Mouse (Mus musculus) lung, postnatal 25 days (tissue): ENCODE measurements around the gene Yipf2.
A peak's percentile ranks its signal among the peaks of the same experiment; 100 is the strongest.
"Not testable (repeated sequence)": the region's sequence is repeated elsewhere in the genome, so short reads cannot be mapped to it uniquely, and the experiment has no call there.

Experiments
- DNase-seq: peaks from one replicate; pipeline ENCODE4 v3.0.0; 2022; ENCODE audit warnings: low spot score

Gene Yipf2

DNA sequence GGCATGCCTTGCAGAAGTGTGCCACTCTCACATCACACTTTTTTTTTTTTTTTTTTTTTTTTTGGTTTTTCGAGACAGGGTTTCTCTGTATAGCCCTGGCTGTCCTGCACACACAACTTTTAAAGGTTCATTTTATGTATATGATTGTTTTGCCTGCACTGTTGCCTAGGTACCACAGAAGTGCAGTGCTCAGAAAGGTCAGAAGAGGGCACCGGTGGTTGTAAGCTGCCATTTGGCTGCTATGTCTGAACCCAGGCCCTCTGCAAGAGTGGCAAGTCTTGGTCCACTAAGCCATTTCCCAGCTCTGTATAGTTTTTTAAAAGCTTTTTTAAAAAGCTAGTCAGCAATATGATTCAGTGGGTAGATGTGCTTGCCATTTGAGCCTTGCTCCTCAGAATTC lies 5.6 kb upstream of the Yipf2 start:
- DNase-seq, result peak; percentile 35

DNA sequence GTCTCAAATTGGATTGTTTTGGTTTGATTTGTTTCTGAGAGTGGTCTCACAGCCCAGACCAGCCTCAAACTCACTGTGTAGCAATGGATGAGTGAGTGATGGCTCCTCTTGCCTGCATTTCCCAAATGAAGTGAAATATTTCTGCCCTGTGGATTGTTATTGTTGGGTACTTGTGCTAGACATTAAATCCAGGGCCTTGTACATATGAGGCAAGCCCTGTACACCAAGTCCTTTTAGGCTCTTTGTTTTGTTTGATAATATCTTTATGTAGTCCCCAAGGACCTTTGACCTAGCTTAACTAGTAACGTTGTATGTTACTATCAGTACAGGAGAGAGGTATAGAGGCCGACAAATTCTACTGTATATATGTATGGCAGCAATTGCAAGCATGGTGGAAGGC lies 2.2 kb upstream of the Yipf2 start:
- DNase-seq, result no peak

DNA sequence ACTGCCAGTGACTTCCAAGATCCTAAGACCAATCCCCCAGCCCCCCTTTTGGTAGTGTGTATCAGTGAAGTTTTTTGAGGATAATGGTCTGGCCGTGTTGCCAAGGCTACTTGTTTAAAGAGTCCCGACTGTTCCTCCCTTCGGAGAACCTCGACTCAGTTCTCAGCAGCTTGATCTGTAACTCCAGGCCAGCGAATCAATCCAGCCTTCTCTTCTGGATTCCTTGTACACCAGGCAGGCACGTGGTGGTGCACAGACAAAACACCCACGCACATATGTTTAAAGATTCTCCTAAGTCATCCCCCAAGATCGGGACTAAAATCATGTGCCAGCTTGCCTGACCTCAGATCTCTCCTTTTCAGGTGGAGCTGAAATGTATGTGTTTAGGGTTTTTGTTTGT lies 1.7 kb upstream of the Yipf2 start:
- not testable (repeated sequence) for DNase-seq

GRCm38 (mm10) chr9:21593122-21593721 lies 594 bp upstream of the Yipf2 start:
- DNase-seq, result peak; percentile 20

DNA sequence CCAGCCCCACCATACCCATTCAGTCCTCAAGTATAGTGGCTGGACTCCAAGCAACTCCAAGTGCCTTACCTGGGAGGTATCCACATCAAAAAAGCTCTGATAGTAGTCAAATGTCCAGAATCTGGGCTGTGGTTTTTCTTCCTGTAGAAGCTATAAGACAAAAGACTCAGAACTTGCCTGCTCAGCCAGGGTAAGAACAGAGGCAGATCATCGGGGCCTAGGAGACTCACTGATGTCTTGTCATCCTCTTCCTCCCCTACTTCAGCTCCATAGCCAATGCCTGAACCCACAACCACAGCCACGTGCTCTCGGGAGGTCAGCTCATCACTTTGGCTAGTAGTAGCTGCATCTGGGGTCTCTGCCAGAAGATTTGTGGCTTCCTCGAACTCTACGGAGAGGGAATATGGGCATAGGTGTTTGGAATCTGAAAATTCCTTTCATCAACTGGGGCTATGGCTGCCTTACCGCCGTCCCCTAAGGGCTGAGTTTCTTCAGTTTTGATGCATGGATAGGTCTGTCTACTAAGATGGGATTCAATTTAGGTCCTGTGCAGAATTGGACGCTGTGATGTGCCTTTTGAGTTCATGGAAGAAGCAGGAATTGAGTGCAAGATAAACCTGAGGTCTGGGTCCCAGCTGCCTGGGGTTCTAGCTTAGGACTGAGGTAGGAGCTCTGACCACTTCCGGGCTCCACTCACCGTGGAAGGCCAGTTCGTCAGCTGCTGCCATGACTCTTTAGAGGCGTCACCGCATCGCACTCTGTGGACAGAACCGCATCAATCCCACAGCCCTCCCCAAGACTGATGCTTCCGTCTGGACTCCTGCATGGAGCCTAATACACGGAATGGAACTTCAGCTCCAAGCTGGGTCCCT lies 561 bp downstream of the Yipf2 start:
- no peak for DNase-seq

DNA sequence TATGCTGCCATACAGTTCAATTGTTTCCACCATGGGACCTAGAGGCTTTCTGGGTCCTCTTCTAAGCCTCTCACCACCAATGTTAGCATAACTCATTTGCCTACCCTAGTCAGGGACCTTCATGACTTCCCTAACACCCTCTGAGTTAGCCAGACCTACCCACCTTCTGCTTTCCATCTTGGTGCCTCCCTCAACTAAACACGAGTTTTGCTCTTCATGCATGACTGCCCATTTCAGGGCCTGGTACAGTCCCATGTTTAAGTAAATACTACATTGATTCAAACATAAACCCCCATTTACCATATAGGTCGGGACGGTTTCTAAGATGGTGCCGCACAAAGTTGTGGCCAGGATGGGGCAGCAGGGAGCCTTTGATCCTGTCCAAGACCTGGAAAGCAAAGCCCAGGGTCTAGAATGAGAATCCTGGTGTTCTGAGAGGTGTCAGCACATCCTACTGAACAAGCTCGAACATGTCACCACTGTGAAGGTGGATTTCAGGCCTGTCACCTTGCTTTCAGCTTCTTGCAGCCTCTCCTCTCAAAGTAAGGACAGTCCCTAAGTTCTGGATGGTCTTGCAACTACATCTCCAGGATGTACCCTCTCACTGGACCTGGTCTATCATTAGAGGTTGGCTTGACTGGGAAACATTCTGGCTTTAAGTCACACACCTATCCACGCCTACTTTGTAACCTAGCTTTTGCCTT lies 1.3 kb downstream of the Yipf2 start:
- no peak for DNase-seq

- no peak for DNase-seq
Measured at GRCm38 (mm10) chr9:21589538-21589937, 3.1 kb downstream of the Yipf2 start.

- no peak for DNase-seq
Measured at GRCm38 (mm10) chr9:21588350-21588749, 4.3 kb downstream of the Yipf2 start.

DNA sequence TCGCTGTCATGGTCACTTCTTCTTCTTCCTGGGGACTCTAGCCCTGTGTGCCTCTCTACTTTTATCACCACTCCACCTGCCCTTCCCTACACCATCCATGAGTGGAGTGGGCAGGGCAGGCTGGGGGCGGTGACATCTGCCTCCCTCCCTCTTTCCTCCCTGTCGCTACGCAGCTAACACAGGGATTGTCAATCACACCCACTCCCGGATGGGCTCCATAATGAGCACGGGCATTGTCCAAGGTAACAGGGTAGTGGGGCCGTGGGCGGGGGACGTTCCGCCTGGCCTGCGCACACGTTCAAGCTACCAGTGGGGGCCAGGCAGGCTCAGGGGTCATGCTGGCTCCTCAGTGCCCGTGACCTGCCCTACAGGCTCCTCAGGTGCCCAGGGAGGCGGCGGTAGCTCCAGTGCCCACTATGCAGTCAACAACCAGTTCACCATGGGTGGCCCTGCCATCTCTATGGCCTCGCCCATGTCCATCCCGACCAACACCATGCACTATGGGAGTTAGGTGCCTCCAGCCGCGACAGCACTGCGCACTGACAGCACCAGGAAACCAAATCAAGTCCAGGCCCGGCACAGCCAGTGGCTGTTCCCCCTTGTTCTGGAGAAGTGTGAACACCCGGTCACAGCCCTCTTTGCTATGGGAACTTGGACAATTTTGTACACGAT lies 4.8 kb downstream of the Yipf2 start:
- no peak for DNase-seq

GRCm38 (mm10) chr9:21585401-21585800 lies 7.2 kb downstream of the Yipf2 start:
- no peak for DNase-seq

GRCm38 (mm10) chr9:21578226-21578625 lies 14.4 kb downstream of the Yipf2 start:
- no peak for DNase-seq

DNA sequence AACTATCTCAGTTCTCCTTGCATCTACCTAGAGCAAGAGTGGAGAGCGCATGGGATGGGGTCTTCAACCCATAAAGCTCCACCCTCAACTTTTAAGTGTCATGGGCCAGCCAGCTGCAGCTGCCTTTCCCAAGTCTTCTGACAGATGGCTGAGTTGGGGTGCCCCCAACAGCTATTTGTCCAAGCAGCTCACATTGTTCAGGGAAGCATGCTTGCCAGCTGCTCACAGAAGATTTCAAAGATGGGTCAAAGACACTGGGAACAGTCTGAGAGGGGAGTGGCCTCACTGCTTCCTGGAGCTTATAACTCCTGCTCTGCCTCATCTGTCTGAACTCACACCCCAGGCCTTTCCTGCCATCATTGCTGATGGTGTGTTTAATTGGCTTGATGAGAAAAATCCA lies 16.3 kb downstream of the Yipf2 start:
- no peak for DNase-seq

- DNase-seq, result no peak
Measured at GRCm38 (mm10) chr9:21575253-21575652, 17.4 kb downstream of the Yipf2 start.

DNA sequence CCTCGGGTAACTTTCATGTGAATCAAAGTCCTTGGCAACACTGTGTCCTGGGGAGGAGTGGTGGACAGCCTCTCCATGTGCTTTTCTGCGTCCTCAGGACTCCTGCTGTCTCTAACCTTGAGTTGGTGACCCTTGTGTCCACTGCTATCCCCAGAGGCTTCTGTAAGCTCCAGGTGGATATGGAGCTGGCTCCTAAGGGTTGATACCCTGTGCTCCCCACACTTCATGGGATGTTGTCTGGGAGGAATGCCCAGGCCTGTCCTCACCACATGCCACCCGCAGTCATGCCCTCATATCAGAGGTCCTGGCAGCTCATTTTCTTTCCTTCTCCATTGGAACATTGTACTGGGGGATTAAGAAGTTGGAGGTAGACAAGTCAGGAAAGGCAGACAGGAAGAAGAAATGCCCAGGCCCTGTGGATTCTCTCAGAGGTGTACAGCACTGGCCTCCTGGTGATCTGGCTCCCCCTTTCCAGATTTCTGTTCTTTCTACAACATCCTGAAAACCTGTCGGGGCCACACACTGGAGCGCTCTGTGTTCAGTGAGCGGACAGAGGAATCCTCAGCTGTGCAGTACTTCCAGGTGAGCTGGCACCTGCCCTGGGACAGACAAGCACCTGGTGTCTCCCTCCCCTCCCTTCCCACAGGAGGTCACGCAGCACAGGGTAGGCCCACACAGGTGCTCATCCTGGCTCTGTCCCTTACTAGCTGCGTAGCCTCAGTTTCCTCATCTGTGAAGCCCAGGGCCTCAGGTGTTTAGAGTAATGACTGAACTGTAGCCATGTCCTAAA lies 18.4 kb downstream of the Yipf2 start:
- DNase-seq, result no peak

GRCm38 (mm10) chr9:21568657-21569255 lies 23.9 kb downstream of the Yipf2 start:
- no peak for DNase-seq

GRCm38 (mm10) chr9:21567051-21567450 lies 25.6 kb downstream of the Yipf2 start:
- DNase-seq, result no peak

DNA sequence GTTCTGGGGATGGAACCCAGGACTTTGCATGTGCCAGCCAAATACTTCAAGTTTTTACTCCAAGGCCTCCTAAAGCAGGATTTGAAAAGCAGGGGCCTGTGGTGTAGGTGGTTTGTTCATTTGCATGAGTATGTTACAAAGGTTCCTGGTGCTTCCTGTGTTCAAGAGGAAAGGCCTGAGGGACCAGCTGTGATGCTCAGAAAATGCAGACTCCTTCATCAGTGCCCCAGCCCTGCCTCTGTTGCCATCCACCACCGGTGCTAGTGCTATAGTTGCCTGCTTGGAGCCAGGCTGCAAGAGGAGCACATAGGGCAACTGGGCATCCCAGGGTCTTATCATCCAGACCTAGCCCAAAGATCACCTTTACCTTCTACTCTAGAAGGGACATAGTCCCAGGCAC lies 26.1 kb downstream of the Yipf2 start:
- no peak for DNase-seq

GRCm38 (mm10) chr9:21565004-21565586 lies 27.5 kb downstream of the Yipf2 start:
- no peak for DNase-seq

DNA sequence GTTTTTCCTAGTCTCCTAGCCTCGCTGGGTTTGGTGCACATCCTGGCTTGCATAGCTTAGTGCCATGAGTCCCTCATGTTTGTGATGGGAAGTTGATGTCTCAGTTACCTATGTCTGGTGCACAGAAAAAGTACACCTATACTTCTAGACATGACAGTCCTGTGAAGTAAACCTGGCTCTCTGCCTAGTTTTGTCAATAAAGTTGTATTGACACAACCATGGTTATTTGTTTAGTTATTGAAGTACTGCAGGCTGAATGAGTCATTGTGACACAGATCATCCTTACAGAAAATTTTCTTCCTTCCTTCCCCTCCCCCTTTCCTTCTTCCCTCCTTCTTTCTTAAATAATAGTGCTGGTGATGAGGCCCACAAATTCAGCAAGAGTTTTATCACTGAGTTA lies 28.2 kb downstream of the Yipf2 start:
- DNase-seq, result peak; percentile 12

DNA sequence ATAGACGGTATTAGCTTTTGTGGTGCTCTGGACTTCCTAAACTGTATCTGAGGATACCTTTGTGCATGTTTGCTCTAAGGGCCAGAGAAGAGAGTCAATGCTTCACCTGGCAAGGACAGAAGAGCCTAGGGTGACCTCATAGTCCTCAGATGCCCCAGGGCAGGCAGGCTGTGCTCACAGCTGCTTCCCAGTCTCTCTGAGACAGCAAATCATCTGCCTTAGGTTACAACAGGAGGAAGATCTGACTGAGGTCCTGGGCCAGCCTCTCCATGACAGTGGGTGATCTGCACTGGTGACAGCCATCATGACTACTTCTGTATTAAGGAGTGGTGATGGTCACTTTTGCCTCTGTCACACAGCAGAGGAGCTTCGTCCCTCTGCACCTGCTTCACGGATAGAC lies 33.5 kb downstream of the Yipf2 start:
- no peak for DNase-seq

DNA sequence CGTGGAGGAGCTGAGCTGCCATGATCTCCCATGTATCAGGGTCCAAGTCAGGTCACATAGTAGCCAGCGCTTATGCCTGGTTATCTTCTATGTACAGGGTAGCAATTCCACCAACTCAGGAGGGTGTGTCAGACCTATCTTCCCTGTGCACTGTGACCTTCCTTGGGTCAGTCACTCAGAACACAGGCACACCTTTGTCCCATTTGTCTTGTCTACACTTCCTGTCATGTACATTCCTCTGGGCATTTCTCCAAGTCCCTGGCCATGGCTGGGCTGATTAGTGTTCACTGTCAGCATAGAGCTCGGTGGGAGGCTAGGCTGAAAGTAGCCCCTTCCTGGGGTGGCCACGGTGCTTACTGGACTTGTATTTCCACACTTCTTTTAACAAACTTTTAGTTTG lies 34.3 kb downstream of the Yipf2 start:
- no peak for DNase-seq
